Mouse (Mus musculus) heart, adult 18-20 months (tissue): ENCODE measurements around the gene Gm11985. TPM values are rescaled to one million over a fixed set of nuclear protein-coding genes. Genes with fewer than 3 reads are reported as not detected.
"Not testable (repeated sequence)": the region's sequence is repeated elsewhere in the genome, so short reads cannot be mapped to it uniquely, and the experiment has no call there.

Experiments used
- DNase-seq, 2 experiments: peaks; one replicate each; pipeline ENCODE4 v3.0.0; 2021 to 2022; ENCODE audit warnings: mixed read lengths in 1 of 2
- long read RNA-seq, 2 experiments: library from polyadenylated mRNA; stranded (forward); transcript quantifications; one replicate each; pipeline ENCODE4 v2.0.0; 2021
- total RNA-seq, 2 experiments: library from RNA; stranded (reverse); gene quantifications; 2 replicates each; pipeline ENCODE4 v1.2.3; 2021

The Gm11985 gene
- not detected for total RNA-seq
- long read RNA-seq, experiment 1, result 0 reads
- long read RNA-seq, experiment 2, result 0 reads

DNA sequence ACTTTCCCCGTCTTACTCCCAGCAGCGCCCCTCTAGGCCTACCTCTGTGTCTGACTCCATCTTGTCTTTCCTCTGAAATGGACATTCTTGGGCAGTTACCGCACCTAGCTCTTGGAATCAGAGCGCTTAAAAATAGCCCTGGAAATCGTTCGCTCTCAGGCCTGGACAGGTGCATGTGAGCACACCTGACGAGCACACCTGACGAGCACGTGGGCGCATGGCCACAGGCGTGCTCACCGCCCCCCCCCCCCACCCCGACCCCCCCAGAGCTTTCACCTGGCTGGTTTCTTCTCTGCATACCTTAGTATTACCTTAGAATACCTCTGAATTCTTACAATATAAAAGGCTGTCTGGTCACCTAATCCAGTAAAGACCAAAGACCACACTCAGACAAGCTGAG lies at the start of gene Gm11985:
Gene Gm11985 (minus strand): TSS at position 101 of the 400 bp plus-strand sequence.
- no peak for DNase-seq

DNA sequence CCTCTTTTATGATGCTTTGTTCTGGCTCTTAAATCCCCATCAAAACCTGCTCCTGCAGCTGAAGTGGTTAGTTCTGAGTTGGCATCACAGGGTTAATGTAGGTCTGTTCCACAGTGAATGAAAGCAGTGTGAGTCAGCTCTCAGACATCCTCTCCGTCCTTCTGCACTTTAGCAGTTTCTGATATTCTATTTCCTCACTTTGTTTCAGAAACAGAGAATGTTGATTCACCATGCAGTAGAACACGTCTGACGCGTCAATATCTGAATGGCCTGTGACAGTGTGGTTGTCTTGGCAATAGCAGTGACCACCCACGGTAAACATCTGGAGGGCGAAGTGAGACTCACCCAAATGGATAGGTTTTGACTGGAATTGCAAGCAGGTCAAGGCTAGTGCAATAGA lies 49.3 kb upstream of the Gm11985 start:
- no peak for DNase-seq

DNA sequence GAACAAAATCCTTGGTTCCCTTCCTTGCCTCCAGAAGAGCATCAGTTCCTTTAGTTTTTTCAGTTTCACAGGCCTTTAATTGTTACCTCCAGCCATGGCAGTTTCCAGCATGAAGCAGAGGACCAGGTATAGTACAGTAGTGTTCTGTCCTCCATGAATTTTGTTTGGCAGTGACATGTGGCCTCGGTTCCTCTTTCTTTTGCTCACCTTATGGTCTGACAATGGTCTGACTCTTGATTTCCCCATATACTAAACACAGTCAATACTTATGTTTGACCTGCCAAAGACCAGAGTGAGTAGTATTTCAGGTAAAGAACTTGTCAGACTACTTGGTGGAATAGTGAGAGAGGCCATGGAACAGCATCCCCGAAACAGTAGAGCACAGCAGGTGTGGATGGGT lies 48.4 kb upstream of the Gm11985 start:
- no peak for DNase-seq

DNA sequence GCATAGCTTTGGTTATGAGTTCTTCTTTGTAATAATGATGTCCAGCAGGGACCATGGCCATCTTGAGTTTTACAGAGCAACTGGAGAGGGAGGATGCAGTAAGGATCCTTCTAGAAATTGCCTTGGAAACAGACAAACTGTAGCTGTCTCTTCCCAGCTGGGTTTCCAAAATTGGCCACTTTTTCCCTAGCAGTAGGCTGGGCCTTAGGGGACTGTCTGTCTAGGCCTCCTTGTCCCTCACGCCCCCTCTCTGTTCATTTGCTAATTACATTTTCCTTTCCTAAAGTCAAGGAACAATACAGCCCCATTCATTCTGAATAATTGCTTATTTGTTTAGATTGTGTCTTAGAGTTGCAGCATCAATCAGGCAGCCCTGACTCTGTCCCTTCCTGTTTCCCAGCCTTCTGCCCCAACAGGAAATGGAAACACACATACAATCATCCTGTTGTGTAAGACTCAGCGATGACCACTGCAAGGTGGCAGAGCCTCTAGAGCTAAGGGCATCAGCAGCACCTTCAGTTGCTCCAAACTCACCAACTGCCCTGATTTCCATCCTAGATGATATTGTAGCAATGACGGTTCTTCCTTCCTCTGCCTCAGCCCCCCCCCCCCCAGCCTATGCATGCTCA lies 46.7 kb upstream of the Gm11985 start:
- no peak for DNase-seq

DNA sequence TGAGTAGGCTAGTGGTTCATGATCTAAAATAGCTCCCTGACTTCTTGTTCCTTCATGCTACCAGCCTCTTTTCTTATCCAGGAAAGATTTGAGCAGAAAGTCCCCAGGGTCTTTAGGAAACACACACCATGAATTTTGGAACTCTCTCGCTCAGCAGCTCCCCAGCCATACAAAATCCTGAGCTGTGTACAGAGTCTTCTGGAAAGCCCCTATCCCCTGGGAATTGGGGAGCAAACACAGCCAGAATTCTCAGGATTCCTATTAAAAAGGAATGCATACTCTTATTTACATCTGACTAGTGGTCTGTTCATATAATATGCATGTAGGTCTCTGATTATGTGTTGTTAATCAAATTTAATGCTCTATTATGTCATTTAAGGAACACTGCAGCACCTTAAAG lies 46.1 kb upstream of the Gm11985 start:
- no peak for DNase-seq

DNA sequence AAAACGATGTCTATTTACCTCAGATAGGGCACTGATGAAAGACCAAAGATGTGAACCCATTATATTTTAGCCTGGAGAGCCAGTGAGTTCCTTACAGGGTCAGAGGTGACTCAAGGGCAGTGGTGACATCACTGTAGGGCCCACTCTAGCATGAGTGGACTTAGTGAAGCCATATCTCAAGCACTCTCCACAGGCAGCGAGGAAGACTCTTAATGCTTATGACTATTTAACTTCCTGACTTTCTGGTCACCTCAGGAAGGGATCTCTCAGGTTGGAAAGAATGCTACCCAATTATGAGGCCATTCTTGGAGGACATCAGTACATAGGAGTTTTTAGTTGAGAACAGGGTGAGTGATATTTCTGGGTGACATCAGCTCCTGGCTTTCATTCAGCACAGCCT lies 45.0 kb upstream of the Gm11985 start:
- no peak for DNase-seq

DNA sequence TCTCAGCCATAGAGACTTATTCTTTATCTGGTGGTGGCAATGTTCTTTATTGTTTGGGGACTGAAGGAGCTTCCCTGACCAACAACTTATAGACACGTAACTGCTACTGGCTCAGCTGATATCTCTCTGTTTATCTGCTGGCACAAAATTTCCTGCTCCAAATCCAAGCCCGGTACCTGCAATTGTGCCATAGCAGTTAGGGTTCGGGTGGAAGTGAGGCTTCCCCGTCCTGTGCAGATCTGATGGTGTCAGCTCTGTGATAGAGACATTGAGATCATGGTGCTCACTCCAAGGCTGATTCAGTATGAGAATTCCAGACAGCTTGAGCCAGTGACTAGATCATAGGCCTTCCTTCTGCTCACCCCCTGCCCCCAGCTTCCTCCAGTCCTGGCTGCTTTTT lies 43.6 kb upstream of the Gm11985 start:
- no peak for DNase-seq

DNA sequence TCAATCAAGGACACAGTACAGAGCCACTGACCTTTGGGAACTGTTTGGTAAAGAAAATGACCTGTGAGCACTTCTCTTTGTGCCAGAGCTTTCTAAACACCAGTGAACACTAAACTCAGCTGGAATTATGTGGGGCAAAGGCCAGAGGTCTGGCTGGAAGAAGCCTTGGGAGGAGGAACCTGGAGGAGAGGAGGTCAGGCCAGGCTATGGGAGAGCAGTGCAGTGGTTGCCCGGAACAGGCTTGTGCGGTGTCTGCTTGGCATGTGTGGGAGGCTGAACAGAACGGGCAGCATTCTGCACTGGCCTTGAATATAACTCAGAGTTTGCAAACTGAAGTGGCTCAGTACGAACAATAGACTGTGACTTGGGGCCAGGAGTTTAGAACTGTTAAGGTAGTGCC lies 41.6 kb upstream of the Gm11985 start:
- no peak for DNase-seq

- DNase-seq, result no peak
Observed at GRCm38 (mm10) chr11:7228107-7228506, 39.7 kb upstream of the Gm11985 start.

DNA sequence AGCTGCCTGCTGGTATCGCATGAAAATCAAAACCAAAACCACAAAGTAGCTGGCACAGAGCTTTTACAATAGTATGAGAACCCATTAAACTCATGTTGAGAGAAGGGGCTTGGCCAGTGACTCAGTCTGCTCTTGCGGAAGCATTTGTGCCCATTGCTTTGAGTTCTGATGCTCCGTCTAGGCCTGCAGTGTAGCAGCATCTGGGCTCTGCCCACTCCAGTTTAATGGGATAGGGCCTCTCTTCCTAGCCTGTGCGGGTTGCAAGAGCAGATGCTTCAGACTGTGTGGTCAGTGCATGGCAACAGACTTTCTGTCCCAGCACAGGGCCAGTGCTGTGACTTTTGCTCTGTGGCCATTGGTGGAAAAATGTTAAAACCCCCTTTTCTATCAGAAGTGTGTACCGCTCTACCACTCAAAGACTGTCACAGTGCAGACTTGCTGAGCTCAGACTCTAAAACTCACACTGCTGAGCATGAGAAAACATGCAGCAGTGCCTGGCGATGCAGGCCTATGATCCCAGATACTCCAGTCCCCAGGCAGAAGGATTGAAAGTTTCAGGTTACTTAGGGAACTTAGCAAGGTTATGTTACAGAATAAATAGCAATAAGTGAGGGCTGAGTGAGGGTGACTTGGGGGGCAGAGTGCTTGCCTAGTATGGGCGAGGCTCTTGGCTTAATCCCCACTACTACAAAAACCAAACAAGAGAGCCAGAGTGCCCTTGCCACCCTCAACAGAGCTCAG lies 38.6 kb upstream of the Gm11985 start:
- DNase-seq, result no peak

GRCm38 (mm10) chr11:7226200-7226599 lies 37.8 kb upstream of the Gm11985 start:
- DNase-seq, result no peak

DNA sequence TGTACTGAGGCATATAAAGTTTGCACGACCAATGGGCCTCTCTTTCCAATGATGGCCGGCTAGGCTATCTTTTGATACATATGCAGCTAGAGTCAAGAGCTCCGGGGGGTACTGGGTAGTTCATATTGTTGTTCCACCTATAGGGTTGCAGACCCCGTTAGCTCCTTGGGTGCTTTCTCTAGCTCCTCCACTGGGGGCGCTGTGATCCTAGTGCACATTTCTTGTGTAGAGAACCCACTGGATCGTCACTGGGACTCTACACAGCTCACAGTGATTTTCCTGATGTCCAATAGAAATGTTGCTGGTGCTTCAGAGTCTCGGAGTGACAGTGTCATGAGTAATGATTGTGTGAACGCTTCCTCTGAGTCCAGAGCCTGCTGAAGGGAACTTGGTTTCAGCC lies 33.5 kb upstream of the Gm11985 start:
- not testable (repeated sequence) for DNase-seq

DNA sequence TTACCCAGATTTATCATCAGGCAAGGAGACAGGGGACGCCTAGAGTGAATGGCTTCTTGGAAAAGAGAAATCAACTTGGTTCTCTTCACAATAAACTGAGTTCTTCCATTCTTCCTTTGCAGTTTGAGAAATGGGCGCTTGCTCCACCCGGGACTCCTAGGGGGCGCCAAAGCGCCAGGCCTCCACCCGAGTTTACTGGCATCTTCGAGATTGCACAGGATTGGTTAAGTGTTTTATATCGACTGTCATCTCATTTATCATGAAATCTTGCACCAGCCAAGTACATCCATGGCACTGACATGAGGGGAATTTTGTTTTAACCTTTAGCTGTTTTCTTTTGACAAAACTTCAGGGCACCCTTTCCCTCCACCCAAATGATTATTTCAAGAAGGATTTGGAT lies 27.3 kb upstream of the Gm11985 start:
- DNase-seq, result peak; percentile 43 to 81

- peak; percentile 51 to 67 for DNase-seq
Observed at GRCm38 (mm10) chr11:7214761-7215160, 26.4 kb upstream of the Gm11985 start.

GRCm38 (mm10) chr11:7214342-7214660 lies 25.9 kb upstream of the Gm11985 start:
- DNase-seq, result peak in 1 of 2 experiments; percentile 55

DNA sequence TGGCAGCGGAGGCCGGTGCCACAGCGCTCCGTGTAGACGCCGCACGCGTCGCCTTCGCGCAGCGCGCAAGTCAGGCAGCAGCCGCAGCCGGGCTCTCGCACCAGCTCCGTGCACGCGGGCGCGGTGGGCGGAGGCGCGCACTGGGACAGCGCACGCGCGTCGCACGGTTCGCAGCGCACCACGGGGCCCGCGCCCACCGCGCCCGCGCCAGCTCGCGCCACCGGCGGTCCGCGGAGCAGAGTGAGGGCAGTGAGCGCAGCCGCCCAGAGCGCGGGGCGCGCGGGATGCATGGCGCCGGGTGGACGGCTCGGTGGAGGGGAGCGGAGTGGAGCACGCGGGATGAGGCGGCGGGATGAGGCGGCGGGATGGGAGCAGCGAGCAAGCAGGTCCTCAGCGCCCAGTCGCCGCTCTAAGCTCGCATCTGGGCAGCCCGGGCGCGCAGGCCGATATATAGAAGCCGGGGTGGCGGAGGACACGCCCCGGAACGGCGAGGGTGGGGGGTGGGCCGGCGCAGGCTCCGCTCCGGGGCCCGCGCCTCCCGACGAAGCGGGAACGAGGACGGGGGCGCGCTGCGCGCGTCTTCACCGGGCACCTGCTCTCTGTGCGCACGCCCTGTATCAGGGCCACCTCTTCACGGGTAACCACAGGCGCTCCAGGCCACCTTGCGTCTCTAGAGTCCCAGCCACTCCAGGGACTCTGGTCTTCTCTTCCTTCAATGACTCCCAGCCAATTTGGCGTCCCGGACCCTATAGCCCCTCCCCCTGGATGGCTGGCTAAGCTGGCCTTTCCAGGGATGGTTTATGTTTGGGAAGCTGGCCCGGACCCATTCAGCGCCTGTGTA lies 25.4 kb upstream of the Gm11985 start, which contains the start of gene Igfbp3:
Gene Igfbp3 (minus strand): TSS at position 423 of the 841 bp plus-strand sequence.
- peak; percentile 51 to 58 for DNase-seq

- DNase-seq, result no peak
Observed at GRCm38 (mm10) chr11:7213161-7213500, 24.8 kb upstream of the Gm11985 start.

DNA sequence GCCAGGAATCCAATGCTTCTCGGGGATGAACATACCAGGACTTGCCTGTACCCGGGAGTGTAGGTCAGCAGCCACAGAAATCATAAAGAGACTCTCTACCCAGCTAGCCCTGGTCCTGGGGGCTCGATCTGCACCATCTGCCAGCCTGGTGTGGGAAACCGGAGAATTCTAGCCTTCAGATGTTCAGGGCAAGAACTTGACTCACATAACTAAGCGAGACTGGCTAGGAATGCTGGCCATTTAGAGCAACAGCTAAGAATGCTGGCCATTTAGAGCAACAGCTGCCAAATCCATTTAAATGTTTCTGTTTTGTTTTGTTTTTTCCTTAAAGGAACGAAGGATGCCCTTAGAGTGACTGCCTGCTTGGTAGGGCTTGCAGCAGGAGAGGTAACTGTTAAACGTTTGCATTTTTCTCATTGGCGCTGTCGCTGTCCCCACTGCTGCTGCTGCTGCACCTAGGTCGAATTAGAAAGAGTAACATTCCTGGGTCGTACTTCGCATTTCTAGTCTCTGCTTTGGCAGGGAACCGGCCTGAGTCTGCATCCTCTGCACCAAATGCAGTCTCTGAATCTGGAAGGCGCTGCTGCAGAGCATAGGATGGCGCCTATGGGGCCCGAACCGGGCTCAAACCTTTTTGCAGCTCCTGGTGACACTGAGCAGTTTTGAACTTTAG lies 23.9 kb upstream of the Gm11985 start:
- peak in 1 of 2 experiments; percentile 22 for DNase-seq

DNA sequence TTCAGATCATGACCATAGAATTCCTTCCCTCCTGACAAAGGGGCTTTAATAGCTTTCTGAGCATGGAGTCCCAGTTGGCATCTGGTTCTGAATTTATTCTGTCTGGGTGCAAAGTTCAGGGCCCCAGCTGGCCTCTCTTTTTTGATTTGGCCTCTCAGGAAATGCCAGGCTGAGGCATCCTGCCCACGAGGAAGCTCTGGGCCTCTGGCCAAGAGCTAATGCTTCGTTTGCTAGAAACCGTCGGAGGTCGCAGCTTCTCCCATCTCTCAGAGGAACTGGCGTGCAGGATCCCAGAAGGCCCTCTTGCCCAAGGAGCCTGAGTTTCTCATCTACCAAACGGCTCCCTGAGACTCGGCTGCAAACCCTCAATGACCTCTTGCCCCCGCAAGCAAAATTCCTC lies 22.8 kb upstream of the Gm11985 start:
- no peak for DNase-seq

DNA sequence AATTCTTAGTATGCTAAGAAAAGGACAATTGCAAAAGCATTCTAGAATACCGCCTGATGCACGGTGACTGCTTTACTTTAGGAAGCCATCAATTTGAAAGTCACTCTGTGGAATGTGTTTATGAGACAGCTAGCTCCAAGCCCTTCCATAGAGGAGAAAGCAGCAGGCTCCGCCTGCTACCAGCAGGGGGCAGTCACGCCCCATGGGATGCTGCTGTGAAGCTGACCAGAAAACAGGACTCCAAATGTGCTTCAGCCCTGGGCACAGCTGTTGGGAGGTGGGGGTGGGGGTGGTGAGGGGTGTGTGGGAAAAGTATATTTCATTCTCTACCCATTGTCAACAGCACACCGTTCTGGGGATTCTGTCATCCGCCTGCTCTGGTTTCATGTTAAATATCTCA lies 22.0 kb upstream of the Gm11985 start:
- peak; percentile 66 to 84 for DNase-seq

DNA sequence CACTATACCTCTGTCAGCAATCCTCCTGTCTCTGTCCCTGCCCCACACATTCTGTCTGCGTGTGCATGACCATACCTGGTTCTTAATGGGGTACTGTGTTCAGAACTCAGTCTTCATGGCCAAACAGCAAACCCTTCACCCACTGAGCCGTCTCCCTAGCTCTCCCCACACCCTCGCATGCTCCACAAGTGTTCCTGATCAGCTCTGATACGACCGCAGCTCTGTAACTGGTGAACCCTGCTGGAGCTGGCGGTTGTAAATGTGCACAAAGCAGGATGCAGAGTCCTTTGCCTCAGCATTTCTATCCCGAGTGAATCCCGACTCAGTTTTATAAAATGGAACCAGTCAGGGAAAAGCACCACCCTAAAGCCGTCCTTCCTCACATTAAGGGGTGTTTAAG lies 15.5 kb upstream of the Gm11985 start:
- DNase-seq, result no peak

DNA sequence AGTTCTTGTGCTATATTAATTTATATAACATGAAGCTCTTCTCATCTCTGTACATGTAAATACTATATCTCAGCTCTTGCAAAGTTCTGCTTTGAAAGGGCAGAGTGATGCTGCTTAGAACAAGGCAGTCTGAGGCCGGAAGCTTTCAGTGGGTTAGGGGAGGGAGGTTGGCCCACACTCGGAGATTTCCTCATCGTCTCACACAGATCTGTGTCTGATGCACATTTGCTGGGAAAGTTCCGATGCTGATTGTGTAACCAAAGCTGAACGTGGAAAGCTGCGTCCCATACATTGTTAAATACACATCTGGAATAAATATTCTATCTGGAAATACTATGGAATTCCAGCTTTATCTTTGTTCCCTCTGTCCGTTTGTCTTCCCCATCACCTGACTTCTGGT lies 13.8 kb upstream of the Gm11985 start:
- no peak for DNase-seq

DNA sequence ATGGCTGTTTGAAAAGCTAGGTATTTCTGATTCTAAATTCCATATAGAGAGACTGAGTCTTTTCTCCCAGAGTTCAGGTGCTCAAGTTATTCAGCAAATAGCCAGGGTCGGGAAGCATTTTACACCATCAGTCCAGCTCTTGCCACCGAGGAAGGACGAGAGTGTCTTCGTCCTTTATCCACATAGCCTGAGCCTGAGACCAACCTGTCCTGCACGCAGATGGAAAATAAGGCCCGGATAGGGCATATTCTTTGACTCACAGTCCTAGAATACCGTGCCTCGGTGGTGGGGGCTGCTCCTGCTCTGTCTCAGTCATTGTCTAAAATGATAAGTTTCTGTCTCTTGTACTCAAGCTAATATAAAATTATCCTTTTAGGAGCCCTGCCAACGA lies 12.0 kb upstream of the Gm11985 start:
- DNase-seq, result no peak
